Mouse (Mus musculus) thymus, adult 2 months (tissue): ENCODE data around the gene Klf15. TPM values are rescaled to one million over a fixed set of nuclear protein-coding genes. Genes with fewer than 3 reads are reported as not detected.

Experiments
- DNase-seq: peaks from one replicate; pipeline ENCODE4 v3.0.0; 2021
- H3K27ac ChIP-seq: fragments of 200-500 bp; 2 replicates; pipeline ENCODE4 v1.5.1; 2012; ENCODE audit warnings: low read length, control low read depth; ENCODE audit not compliant: control insufficient read depth, insufficient read depth
- H3K27me3 ChIP-seq: fragments of 200-500 bp; 2 replicates; pipeline ENCODE4 v1.6.1; 2012; ENCODE audit warnings: mild to moderate bottlenecking, low read length, moderate library complexity, mixed read lengths; ENCODE audit not compliant: control insufficient read depth, insufficient read depth
- H3K36me3 ChIP-seq: fragments of 200-500 bp; 2 replicates; pipeline ENCODE4 v1.6.1; 2012; ENCODE audit warnings: mild to moderate bottlenecking, low read length, moderate library complexity; ENCODE audit not compliant: control insufficient read depth, insufficient read depth
- H3K4me1 ChIP-seq: fragments of 200-500 bp; replicated peaks from 2 replicates; pipeline ENCODE4 v1.6.1; 2012; ENCODE audit warnings: low read length; ENCODE audit not compliant: control insufficient read depth, insufficient read depth
- H3K4me3 ChIP-seq: fragments of 200-500 bp; 2 replicates; pipeline ENCODE4 v1.5.1; 2012; ENCODE audit warnings: mild to moderate bottlenecking, low read length, control low read depth, moderate library complexity; ENCODE audit not compliant: control insufficient read depth, insufficient read depth
- CTCF ChIP-seq: fragments of 200-500 bp; IDR thresholded peaks from 2 replicates; pipeline ENCODE4 v1.5.1; 2012; ENCODE audit warnings: mild to moderate bottlenecking, control low read depth, low read length, moderate library complexity, borderline replicate concordance; ENCODE audit not compliant: control insufficient read depth, poor library complexity, insufficient read depth; ENCODE audit errors: extremely low read depth
- POLR2A ChIP-seq: fragments of 200-500 bp; IDR thresholded peaks from 2 replicates; pipeline ENCODE4 v1.6.1; 2012; ENCODE audit warnings: mild to moderate bottlenecking, low read length, control low read depth, moderate library complexity; ENCODE audit not compliant: control insufficient read depth, poor library complexity, insufficient read depth; ENCODE audit errors: extremely low read depth
- WGBS: fragments of 180-500 bp; shearing (Covaris S2); methylation state at CpG from one replicate; pipeline ENCODE4 v1.1.7; 2018; 5-methylcytosine and 5-hydroxymethylcytosine counted together
- polyA plus RNA-seq: library from polyadenylated mRNA; depleted of rRNA; stranded (reverse); fragments of >200 nt; gene quantifications from 2 replicates; pipeline ENCODE4 v1.2.3, GENCODE M21; 2012

Klf15 gene
- polyA plus RNA-seq, 1 experiment: 23.8 TPM

- H3K27me3 ChIP-seq: no peaks in the 10 kb centered on the region
- DNase-seq: no peak
- H3K4me1 ChIP-seq: no peaks in the 10 kb centered on the region; the same call in 1 of the 2 replicates
- H3K4me3 ChIP-seq: no peak overlapping the region
- TF ChIP-seq CTCF (no peak), POLR2A (no peak)
- no peak overlapping the region for H3K27ac ChIP-seq
- no peaks in the 10 kb centered on the region for H3K36me3 ChIP-seq
- WGBS: 95% methylated on average over 24 of the region's 24 CpGs
Measured at GRCm38 (mm10) chr6:90473630-90474360, 11.4 kb downstream of the Klf15 start.

DNA sequence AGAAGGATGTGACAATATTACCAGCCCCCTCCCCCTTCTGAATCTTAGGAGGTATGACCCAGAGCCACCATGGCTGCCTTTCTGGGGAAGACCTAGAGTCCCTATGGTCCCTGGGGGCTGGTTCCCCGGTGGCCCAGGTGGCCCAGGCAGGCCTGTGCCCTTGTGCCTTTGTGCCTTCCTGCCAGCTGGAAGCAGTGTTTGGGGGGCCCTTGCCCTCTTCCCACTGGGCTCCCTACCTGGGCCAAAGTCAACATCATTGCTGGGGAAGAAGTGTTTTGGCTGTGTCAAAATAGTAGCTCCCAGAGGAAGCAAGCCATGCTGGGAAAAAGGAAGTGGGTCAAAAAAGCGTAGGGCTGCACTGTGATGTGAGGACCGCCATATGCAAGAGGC, 12.0 kb downstream of the Klf15 start:
- no peaks in the 10 kb centered on the region for H3K36me3 ChIP-seq
- TF ChIP-seq POLR2A (no peak), CTCF (no peak)
- DNase-seq: no peak
- no peaks in the 10 kb centered on the region for H3K27me3 ChIP-seq
- no peak overlapping the region for H3K27ac ChIP-seq
- WGBS: 96% methylated on average over 3 of the region's 3 CpGs
- H3K4me3 ChIP-seq: no peak overlapping the region
- H3K4me1 ChIP-seq: no peaks in the 10 kb centered on the region; the same call in 1 of the 2 replicates

- Histone ChIP-seq H3K27ac (no peak overlapping the region), H3K36me3 (no peaks in the 10 kb centered on the region), H3K4me3 (no peak overlapping the region), H3K27me3 (no peaks in the 10 kb centered on the region), H3K4me1 (no peaks in the 10 kb centered on the region; the same call in 1 of the 2 replicates)
- no peak for DNase-seq
- 93% methylated on average over 4 of the region's 4 CpGs for WGBS
- TF ChIP-seq POLR2A (no peak), CTCF (no peak)
Measured at GRCm38 (mm10) chr6:90475176-90475853, 12.9 kb downstream of the Klf15 start.

DNA sequence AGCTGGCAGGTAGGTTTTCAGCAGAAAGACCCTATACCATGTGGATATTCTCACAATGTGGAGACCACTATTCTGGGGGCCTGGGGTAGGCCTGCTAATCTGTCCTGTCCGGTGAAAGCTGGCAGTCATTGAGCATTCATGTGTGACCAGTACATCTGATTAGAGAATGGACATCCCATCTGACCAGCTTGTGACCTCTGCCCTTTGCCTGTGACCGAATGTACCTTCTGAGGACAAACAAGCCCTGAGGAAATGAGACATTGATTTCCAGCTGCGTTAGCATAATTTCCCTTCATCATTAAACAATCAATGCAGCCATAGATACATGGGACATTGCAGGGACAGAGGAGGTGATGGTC, 13.5 kb downstream of the Klf15 start:
- Histone ChIP-seq H3K36me3 (no peaks in the 10 kb centered on the region), H3K4me3 (no peak overlapping the region), H3K4me1 (no peaks in the 10 kb centered on the region; the same call in 1 of the 2 replicates), H3K27ac (no peak overlapping the region), H3K27me3 (no peaks in the 10 kb centered on the region)
- DNase-seq: no peak
- TF ChIP-seq POLR2A (no peak), CTCF (no peak)
- 94% methylated on average over 3 of the region's 3 CpGs for WGBS

GRCm38 (mm10) chr6:90476941-90477518, 14.7 kb downstream of the Klf15 start:
- TF ChIP-seq CTCF (no peak), POLR2A (no peak)
- no peaks in the 10 kb centered on the region; the same call in 1 of the 2 replicates for H3K4me1 ChIP-seq
- no peaks in the 10 kb centered on the region for H3K36me3 ChIP-seq
- WGBS: 24% methylated on average over 14 of the region's 14 CpGs
- H3K27me3 ChIP-seq: no peaks in the 10 kb centered on the region
- H3K4me3 ChIP-seq: no peak overlapping the region
- no peak for DNase-seq
- peak overlapping the region; percentile 25; the same call in 1 of the 2 replicates for H3K27ac ChIP-seq

- Histone ChIP-seq H3K4me3 (no peak overlapping the region), H3K27me3 (no peaks in the 10 kb centered on the region), H3K36me3 (no peaks in the 10 kb centered on the region), H3K27ac (no peak overlapping the region), H3K4me1 (no peaks in the 10 kb centered on the region)
- TF ChIP-seq CTCF (no peak), POLR2A (no peak)
- whole genome bisulfite sequencing: 55% methylated on average over 3 of the region's 3 CpGs
- DNase-seq: no peak
Measured at GRCm38 (mm10) chr6:90484249-90484648, 21.9 kb downstream of the Klf15 start.

DNA sequence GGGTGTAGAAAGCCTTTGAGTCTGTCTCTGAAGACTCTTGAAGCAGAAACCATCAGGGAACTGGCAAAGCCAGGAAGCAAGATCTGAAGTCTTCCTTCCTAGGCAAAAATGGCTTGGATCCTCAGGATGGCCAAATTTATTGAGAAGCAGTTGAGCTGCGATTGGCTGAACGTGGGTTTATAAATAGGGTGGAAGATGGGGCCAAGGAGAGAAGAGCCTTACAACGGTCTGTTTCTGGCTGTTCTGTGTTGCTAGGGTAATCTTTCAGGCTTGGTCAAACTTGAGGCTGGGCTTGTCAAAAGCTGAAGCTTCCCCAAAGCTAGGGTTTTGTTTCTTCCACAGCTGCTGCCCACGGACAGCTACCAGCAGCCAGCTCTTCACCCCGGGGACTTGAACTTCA, 22.5 kb downstream of the Klf15 start:
- 71% methylated on average over 5 of the region's 5 CpGs for WGBS
- Histone ChIP-seq H3K27me3 (no peaks in the 10 kb centered on the region), H3K36me3 (no peaks in the 10 kb centered on the region), H3K4me1 (no peaks in the 10 kb centered on the region), H3K27ac (no peak overlapping the region), H3K4me3 (no peak overlapping the region)
- no peak for DNase-seq
- TF ChIP-seq CTCF (no peak), POLR2A (no peak)
